Mouse (Mus musculus): ENCODE results near the gene Snx20.

GRCm38 (mm10) chr8:88610271-88610670 is 25.7 kb downstream of the Snx20 start:
- TF ChIP-seq EP300 (IDR thresholded peaks at IDR 0.05; ENCODE audit: insufficient read depth, low read depth, low read length) (no peak), CTCF (IDR thresholded peaks at IDR 0.05) (no peak), POLR2A (IDR thresholded peaks at IDR 0.05; ENCODE audit: insufficient read depth, low read depth, low read length) (no peak)

Data from heart, adult 2 months (tissue).